Mouse (Mus musculus) ovary, adult 2 months (tissue): ENCODE data around the gene 0610037L13Rik. TPM values are rescaled to one million over a fixed set of nuclear protein-coding genes. Genes with fewer than 3 reads are reported as not detected.

Experiments
- polyA plus RNA-seq: library from polyadenylated mRNA; depleted of rRNA; stranded (reverse); fragments of >200 nt; gene quantifications from 2 replicates; pipeline ENCODE4 v1.2.3, GENCODE M21; 2012; rRNA removed

0610037L13Rik gene
- 23.3 and 32.3 TPM in 2 replicates for polyA plus RNA-seq

DNA sequence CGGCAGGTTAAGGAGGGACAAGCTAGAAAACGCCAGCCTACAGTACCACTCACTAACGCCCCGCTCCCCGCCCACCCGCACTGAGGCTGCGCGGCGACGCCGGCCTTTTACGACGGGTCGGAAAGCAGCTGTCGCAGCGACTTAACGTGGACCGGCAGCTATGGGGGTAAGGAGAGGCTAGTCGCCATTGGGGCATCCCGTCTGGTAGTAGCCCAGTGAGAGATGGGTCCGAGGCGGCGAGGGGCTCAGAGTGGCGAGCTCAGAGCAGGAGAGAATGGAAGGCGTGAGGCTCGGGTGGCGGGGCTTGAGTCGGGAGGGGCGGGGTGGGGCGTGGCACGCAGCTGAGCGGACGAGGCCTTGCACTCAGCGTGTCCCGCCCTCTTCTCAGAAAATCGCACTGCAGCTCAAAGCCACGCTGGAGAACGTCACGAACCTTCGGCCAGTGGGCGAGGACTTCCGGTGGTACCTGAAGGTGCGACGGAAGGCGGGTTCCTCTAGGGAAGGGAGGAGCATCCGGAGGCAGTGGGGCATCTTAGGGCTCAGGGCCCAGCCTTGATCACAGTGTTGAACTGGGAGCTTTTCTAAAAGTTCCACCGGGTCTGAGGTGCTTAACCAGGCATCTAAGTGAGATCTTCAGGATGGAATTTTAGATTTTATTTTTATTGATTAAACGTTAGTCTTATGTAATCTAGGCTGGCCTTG is at the start of gene 0610037L13Rik:
Gene 0610037L13Rik (plus strand): TSS at position 83 of the 702 bp plus-strand sequence.

DNA sequence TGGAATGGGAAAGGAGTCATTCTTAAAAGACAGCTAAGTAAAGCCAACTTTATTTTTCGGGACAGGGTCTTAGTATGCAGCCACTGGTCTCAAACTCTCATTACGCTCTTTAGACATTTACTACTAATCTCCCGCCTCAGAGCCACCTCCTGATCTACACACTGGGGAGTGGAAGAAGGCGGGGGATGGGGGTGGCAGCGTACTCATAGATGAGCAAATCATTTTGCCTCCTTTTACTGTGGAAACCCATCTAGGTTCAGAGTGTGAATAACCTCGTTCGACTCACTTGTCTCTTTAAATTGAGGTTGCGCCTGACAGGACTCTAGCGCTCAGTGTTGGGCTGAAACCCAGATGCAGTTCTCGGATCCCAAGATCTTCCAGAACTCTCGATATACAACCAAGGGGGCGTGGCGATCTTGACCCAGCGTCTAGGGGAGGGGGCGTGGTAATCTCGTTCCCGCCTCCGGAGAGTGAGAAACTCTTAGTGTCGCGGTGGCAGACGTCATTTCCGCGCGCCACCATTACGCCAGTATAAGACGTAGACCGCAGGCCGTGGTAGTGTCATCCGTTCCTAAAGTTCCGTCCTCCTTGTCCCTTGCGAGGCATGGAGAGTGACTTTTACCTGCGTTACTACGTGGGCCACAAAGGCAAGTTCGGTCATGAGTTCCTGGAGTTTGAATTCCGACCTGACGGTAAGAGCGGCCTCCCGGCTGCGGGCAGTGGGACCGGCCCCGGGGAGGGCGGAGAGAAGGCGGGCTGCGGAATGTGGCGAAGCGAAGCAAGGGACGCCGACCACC is 10.2 kb upstream of the 0610037L13Rik start, which contains the start of gene Magoh:
Gene Magoh (plus strand): TSS at position 502 of the 797 bp plus-strand sequence.

DNA sequence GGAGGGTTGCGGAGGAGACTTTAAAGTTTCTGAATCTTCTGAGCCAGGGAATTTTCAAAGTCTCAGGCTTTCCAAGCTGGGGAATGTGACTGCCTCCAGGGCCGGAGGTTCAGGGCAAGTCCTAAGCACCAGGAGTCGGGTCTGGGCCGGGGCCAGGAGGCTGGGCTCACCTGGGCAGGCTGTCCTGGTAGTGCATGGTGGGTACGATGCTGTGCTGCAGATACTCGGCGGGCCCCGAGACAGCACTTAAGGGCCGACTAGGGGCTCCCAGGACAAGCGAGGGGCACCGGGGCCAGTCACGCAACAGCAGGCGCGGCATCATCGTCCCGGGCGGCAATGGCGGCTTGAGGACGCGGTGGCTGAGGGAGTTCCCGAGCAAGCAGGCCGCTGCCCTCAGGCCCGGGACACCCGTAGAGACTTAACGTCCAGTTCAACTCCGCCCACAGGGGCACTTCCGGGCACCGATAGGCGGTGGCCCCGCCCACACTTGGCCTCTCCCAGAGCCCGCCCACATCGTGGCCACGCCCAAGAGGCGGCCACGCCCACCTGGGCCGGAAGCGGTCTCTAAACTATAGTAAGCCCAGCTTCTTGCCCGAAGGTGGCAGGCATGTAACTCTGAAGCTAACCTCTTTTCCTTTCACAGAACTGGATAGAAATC is 33.7 kb downstream of the 0610037L13Rik start, which contains the start of gene Cpt2:
Gene Cpt2 (minus strand): TSS at position 466 of the 658 bp plus-strand sequence.

Other genes starting within 250 kb of the 0610037L13Rik start
- 0.52 and 0.56 TPM in 2 replicates for gene Dmrtb1, start 205.6 kb upstream of the 0610037L13Rik start, polyA plus RNA-seq
- 48.6 and 50.1 TPM in 2 replicates for gene Lrp8, start 87.6 kb upstream of the 0610037L13Rik start, polyA plus RNA-seq
- 12.1 and 16.0 TPM in 2 replicates for gene Magoh, start 10.1 kb upstream of the 0610037L13Rik start, polyA plus RNA-seq
- gene Cpt2, start 33.8 kb downstream of the 0610037L13Rik start, polyA plus RNA-seq: 217 and 267 TPM in 2 replicates
- gene Slc1a7, start 78.5 kb downstream of the 0610037L13Rik start, polyA plus RNA-seq: 0.32 and 0.45 TPM in 2 replicates
- gene Podn, start 206.6 kb downstream of the 0610037L13Rik start, polyA plus RNA-seq: 17.5 and 19.9 TPM in 2 replicates